ENCODE assay signal across 8 mouse cellular contexts in genomic region chr5:64969861-64970771, GRCm38 (mm10). TPM values are rescaled to one million over a fixed set of nuclear protein-coding genes. Genes with fewer than 3 reads are reported as not detected.
DNase-seq lines count a peak whose midpoint lies in the region; ATAC-seq and TF ChIP-seq lines count a peak whose summit lies in the region.

TSS of gene Fam114a1 (plus strand) at chr5:64970071.

- TF ChIP-seq CTCF in C2C12 (IDR thresholded peaks at IDR 0.05; ENCODE audit: control insufficient read depth, insufficient read depth, insufficient read length): no peak
- no peak for TF ChIP-seq CTCF in embryonic fibroblast, embryonic 13.5 days (IDR thresholded peaks at IDR 0.05; ENCODE audit: borderline replicate concordance, insufficient read depth, low read length)

- H3K36me3 ChIP-seq in C2C12 (ENCODE audit: control insufficient read depth, insufficient read depth): peaks cover 8% of the 10 kb centered on the region
- H3K36me3 ChIP-seq in heart, embryonic 15.5 days: no peaks in the 10 kb centered on the region

- peak within 1 kb of the TSS; percentile 80 for H3K27ac ChIP-seq in embryonic fibroblast, embryonic 13.5 days (ENCODE audit: insufficient read depth, low read length)
- peak within 1 kb of the TSS; percentile 82 for H3K27ac ChIP-seq in heart, embryonic 15.5 days

- no peaks in the 10 kb centered on the region for H3K27me3 ChIP-seq in C2C12 (ENCODE audit: control insufficient read depth, insufficient read depth, insufficient read length)
- H3K27me3 ChIP-seq in heart, embryonic 15.5 days: no peaks in the 10 kb centered on the region

- peak within 1 kb of the TSS; percentile 84 for H3K4me2 ChIP-seq in heart, embryonic 15.5 days

- H3K79me3 ChIP-seq in C2C12 (ENCODE audit: low read depth): no peaks in the 10 kb centered on the region

- 1% methylated on average over 67 of the region's 68 CpGs for WGBS in heart, embryonic 15.5 days

- H3K4me1 ChIP-seq in embryonic fibroblast, embryonic 13.5 days (ENCODE audit: control insufficient read depth, insufficient read depth, low read length): 0 out of 2 replicates have a peak, but pooled peaks cover 6% of the 10 kb centered on the region
- H3K4me1 ChIP-seq in heart, embryonic 15.5 days (replicated peaks): peaks cover 5% of the 10 kb centered on the region

- TF ChIP-seq POLR2A in embryonic fibroblast, embryonic 13.5 days (IDR thresholded peaks at IDR 0.05; ENCODE audit: low read depth, low read length): peak; percentile 59

- H3K9ac ChIP-seq in heart, embryonic 15.5 days: peak within 1 kb of the TSS; percentile 87

- no peaks in the 10 kb centered on the region for H3K9me3 ChIP-seq in heart, embryonic 15.5 days (replicated peaks)

- H3ac ChIP-seq in C2C12 (ENCODE audit: control insufficient read depth, insufficient read length, low read depth): peak within 1 kb of the TSS; percentile 93

- H3K4me3 ChIP-seq in C2C12 (ENCODE audit: insufficient read depth, poor library complexity, severe bottlenecking): peak within 1 kb of the TSS; percentile 55
- H3K4me3 ChIP-seq in embryonic fibroblast, embryonic 13.5 days (ENCODE audit: insufficient read depth, low read length): peak within 1 kb of the TSS; percentile 86
- peak within 1 kb of the TSS; percentile 82 for H3K4me3 ChIP-seq in heart, embryonic 15.5 days

- peaks cover 8% of the 10 kb centered on the region for H3K79me2 ChIP-seq in C2C12 (ENCODE audit: control insufficient read depth, insufficient read depth)

- DNase-seq in adrenal gland, adult 18-20 months (ENCODE audit: low spot score in 2 of 2): peak; percentile 83 to 84
- peak; percentile 92 for DNase-seq in kidney, postnatal 10 days
- DNase-seq in lung, postnatal 10 days: peak; percentile 87
- peak; percentile 66 for DNase-seq in ovary, postnatal 10 days (ENCODE audit: low spot score)
- DNase-seq in thymus, postnatal 25 days: peak; percentile 19

- peak; percentile 91 for ATAC-seq in heart, embryonic 15.5 days (replicated peaks; ENCODE audit: insufficient number of reproducible peaks, insufficient read depth, low FRiP score, low read depth)

TF ChIP-seq in C2C12, 6 proteins besides CTCF, POLR2A, EP300 and RAD21:
- no peak for TF ChIP-seq MYOD1 (IDR thresholded peaks at IDR 0.05; ENCODE audit: control insufficient read depth, insufficient read length, low read depth)
- no peak for TF ChIP-seq MYOG (IDR thresholded peaks at IDR 0.05; ENCODE audit: control insufficient read depth, extremely low read depth, insufficient read length)
- TF ChIP-seq MAX (IDR thresholded peaks at IDR 0.05): no peak
- TF ChIP-seq USF1 (IDR thresholded peaks at IDR 0.05; ENCODE audit: low read depth): no peak
- no peak for TF ChIP-seq CEBPB (IDR thresholded peaks at IDR 0.05; ENCODE audit: low read depth)
- TF ChIP-seq FOSL1 (IDR thresholded peaks at IDR 0.05; ENCODE audit: insufficient read depth, low read length, poor library complexity, severe bottlenecking): no peak

RNA-seq across cellular contexts. Expression of gene Fam114a1, which starts in this region (rescaled TPM):
- polyA plus RNA-seq in C2C12 (2012; fragmentation: generic; extraction: Trizol): 14.0 TPM
- 10 to 100 TPM; 23.7 to 23.8 TPM for total RNA-seq in adrenal gland, adult 18-20 months (2021)
- 153 and 177 TPM in 2 replicates for polyA plus RNA-seq in embryonic fibroblast, embryonic 13.5 days (2011; ENCODE audit: insufficient read length, low read depth, missing spikeins)
- 38.2 and 44.2 TPM in 2 replicates for polyA plus RNA-seq in heart, embryonic 15.5 days (2015; fragmentation: Nextera tagmentation; extraction: Ambion mirVana)

Comparison
In these comparisons a context has a peak if more than half of its experiments do, and no peak if none do; other contexts are left out.
1. Peak in every context shown above with its lines: DNase-seq, ATAC-seq, H3K4me3 ChIP-seq and H3K27ac ChIP-seq.
2. DNase-seq: peak in every context shown above with its lines; median percentile 92 in kidney, postnatal 10 days; 87 in lung, postnatal 10 days; 84 in adrenal gland, adult 18-20 months; 66 in ovary, postnatal 10 days; 19 in thymus, postnatal 25 days.